9 mouse cellular contexts compared by ENCODE assay signal in the genomic region with DNA sequence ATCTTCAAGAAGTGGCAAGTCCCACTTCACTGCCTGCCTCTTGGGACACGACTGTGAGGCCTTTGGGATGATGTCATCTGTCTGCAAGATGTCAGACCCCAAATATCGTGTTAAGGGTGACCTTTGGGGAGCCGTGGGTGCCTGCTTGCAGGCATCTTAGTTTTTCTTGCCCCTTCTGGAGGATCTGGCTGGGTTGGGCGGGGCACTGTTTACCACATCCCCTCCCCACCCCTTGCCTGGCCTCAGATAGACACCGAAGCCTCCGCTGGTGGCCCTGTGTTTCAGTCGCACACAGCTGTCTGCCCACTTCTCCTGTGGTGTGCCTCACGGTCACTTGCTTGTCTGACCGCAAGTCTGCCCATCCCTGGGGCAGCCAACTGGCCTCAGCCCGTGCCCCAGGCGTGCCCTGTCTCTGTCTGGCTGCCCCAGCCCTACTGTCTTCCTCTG. TPM values are rescaled to one million over a fixed set of nuclear protein-coding genes. Genes with fewer than 3 reads are reported as not detected.
A peak's percentile ranks its signal among the peaks of the same experiment; 100 is the strongest.
DNase-seq lines count a peak whose midpoint lies in the region; ATAC-seq and TF ChIP-seq lines count a peak whose summit lies in the region.
"Had no signal": no experiment of that assay in that cellular context is flagged by ENCODE, and none has a peak within 500 bp of the region (broad histone marks: within the 10 kb centered on the region; RNA-seq: fewer than 3 reads in every experiment).

A gene (plus strand): TSS at position 245 of the 447 bp plus-strand sequence.

- TF ChIP-seq POLR2A in lung, adult 2 months (IDR thresholded peaks at IDR 0.05; ENCODE audit: borderline replicate concordance, extremely low read depth, low read depth, low read length): peak; percentile 26; the same call in 1 of the 2 replicates

- no peak within 1 kb of the TSS for H3K27ac ChIP-seq in neural tube, embryonic 15.5 days (replicated peaks)
- H3K27ac ChIP-seq in hindbrain, embryonic 13.5 days: no peak within 1 kb of the TSS
- H3K27ac ChIP-seq: heart, embryonic 13.5 days had no signal

- H3K36me3 ChIP-seq in neural tube, embryonic 15.5 days: no peaks in the 10 kb centered on the region
- no peaks in the 10 kb centered on the region for H3K36me3 ChIP-seq in hindbrain, embryonic 13.5 days
- H3K36me3 ChIP-seq: heart, embryonic 13.5 days had no signal

- H3K4me3 ChIP-seq in lung, adult 2 months (replicated peaks; ENCODE audit: extremely low read depth, low read depth, low read length): peak within 1 kb of the TSS; percentile 28
- no peak within 1 kb of the TSS for H3K4me3 ChIP-seq in neural tube, embryonic 15.5 days (replicated peaks)
- no peak within 1 kb of the TSS for H3K4me3 ChIP-seq in hindbrain, embryonic 13.5 days
- H3K4me3 ChIP-seq: heart, embryonic 13.5 days had no signal

- H3K27me3 ChIP-seq in neural tube, embryonic 15.5 days (replicated peaks): no peaks in the 10 kb centered on the region
- H3K27me3 ChIP-seq in hindbrain, embryonic 13.5 days: no peaks in the 10 kb centered on the region
- H3K27me3 ChIP-seq: heart, embryonic 13.5 days had no signal

- no peak for TF ChIP-seq CTCF in lung, adult 2 months (IDR thresholded peaks at IDR 0.05; ENCODE audit: insufficient read depth, low read length)

- no peak within 1 kb of the TSS for H3K9ac ChIP-seq in neural tube, embryonic 15.5 days (replicated peaks)
- H3K9ac ChIP-seq in hindbrain, embryonic 13.5 days: no peak within 1 kb of the TSS
- H3K9ac ChIP-seq: heart, embryonic 13.5 days had no signal

- no peaks in the 10 kb centered on the region for H3K9me3 ChIP-seq in neural tube, embryonic 15.5 days (replicated peaks)
- H3K9me3 ChIP-seq in hindbrain, embryonic 13.5 days: no peaks in the 10 kb centered on the region
- H3K9me3 ChIP-seq: heart, embryonic 13.5 days had no signal

- ATAC-seq in megakaryocyte progenitor cell, adult 5-6 weeks (replicated peaks; ENCODE audit: poor library complexity): peak; percentile 62
- ATAC-seq in neural tube, embryonic 15.5 days (ENCODE audit: low FRiP score): no peak
- ATAC-seq in hindbrain, embryonic 13.5 days (ENCODE audit: low FRiP score): no peak

- peaks cover 3% of the 10 kb centered on the region for H3K4me1 ChIP-seq in lung, adult 2 months (ENCODE audit: control insufficient read depth, insufficient read depth, low read length)
- no peaks in the 10 kb centered on the region for H3K4me1 ChIP-seq in neural tube, embryonic 15.5 days
- H3K4me1 ChIP-seq in hindbrain, embryonic 13.5 days (replicated peaks): 0 out of 2 replicates have a peak, but pooled peaks cover 5% of the 10 kb centered on the region

- WGBS in lung, adult 2 months: 60% methylated on average over 11 of the region's 11 CpGs
- WGBS in neural tube, embryonic 15.5 days: 79% methylated on average over 11 of the region's 11 CpGs
- WGBS in hindbrain, embryonic 13.5 days: 79% methylated on average over 11 of the region's 11 CpGs

- DNase-seq in lung, adult 2 months: no peak
- DNase-seq in lung, postnatal 14 days: no peak
- DNase-seq in brain, adult 2 months (ENCODE audit: low read depth, low spot score): peak; percentile 52
- peak; percentile 76 to 77 for DNase-seq in thymus, postnatal 10 days (ENCODE audit: low spot score in 2 of 2)
- no peak for DNase-seq in kidney, adult 11 months

- no peak within 1 kb of the TSS for H3K4me2 ChIP-seq in neural tube, embryonic 15.5 days
- no peak within 1 kb of the TSS for H3K4me2 ChIP-seq in hindbrain, embryonic 13.5 days
- H3K4me2 ChIP-seq: heart, embryonic 13.5 days had no signal

RNA-seq across cellular contexts. Expression of the gene that starts here (rescaled TPM):
- 7.6 and 8.8 TPM in 2 replicates for polyA plus RNA-seq in lung, adult 2 months (2012; rRNA removed)
- 2.7 and 4.3 TPM in 2 replicates for total RNA-seq in megakaryocyte progenitor cell, adult 5-6 weeks (2015)
- total RNA-seq in megakaryocyte progenitor cell, adult 5-6 weeks (2017): 3.6 and 7.2 TPM in 2 replicates
- polyA plus RNA-seq in neural tube, embryonic 15.5 days (2015; fragmentation: Nextera tagmentation; extraction: Ambion mirVana): 0.35 and 1.8 TPM in 2 replicates
- polyA plus RNA-seq in hindbrain, embryonic 13.5 days (2015; fragmentation: Nextera tagmentation; extraction: Ambion mirVana): 0.69 and 0.82 TPM in 2 replicates

Comparison
In these comparisons a context has a peak if more than half of its experiments do, and no peak if none do; other contexts are left out.
1. DNase-seq: peak in brain, adult 2 months (single experiment) and thymus, postnatal 10 days (2 of 2); none in lung, adult 2 months (single experiment), lung, postnatal 14 days (single experiment) and kidney, adult 11 months (single experiment).